Mouse (Mus musculus) gastrocnemius, postnatal 36 days (tissue): ENCODE data around the gene Idh3a. TPM values are rescaled to one million over a fixed set of nuclear protein-coding genes. Genes with fewer than 3 reads are reported as not detected.

Experiments
- DNase-seq, 2 experiments: peaks; one replicate each; pipeline ENCODE4 v3.0.0; 2022
- intact Hi-C: fragments of 180-260 bp; cut with DNase I; formaldehyde crosslinking; loops from one replicate; pipeline ENCODE4 v1.15.1; 2025
- total RNA-seq, 2 experiments: library from RNA; stranded (reverse); gene quantifications; 2 replicates each; pipeline ENCODE4 v1.2.3; 2021

Idh3a gene
- total RNA-seq, 2 experiments from 2014 or later, result 564 to 571 TPM

- DNase-seq, result no peak
- intact Hi-C loops, result no loop called here
Observed at GRCm38 (mm10) chr9:54642149-54642548, 56.0 kb downstream of the Idh3a start.

GRCm38 (mm10) chr9:54642556-54642955, 56.4 kb downstream of the Idh3a start:
- intact Hi-C loops, result no loop called here
- DNase-seq, result no peak

- no peak for DNase-seq
- intact Hi-C loops, result no loop called here
Observed at GRCm38 (mm10) chr9:54643179-54643578, 57.0 kb downstream of the Idh3a start.

- intact Hi-C loops, result no loop called here
- DNase-seq, result no peak
Observed at GRCm38 (mm10) chr9:54645530-54645929, 59.4 kb downstream of the Idh3a start.

- intact Hi-C loops, result no loop called here
- DNase-seq, result no peak
Observed at GRCm38 (mm10) chr9:54646252-54646651, 60.1 kb downstream of the Idh3a start.

- DNase-seq, result no peak
- intact Hi-C loops, result no loop called here
Observed at GRCm38 (mm10) chr9:54647456-54647855, 61.3 kb downstream of the Idh3a start.

- DNase-seq, result no peak
- intact Hi-C loops, result no loop called here
Observed at GRCm38 (mm10) chr9:54649360-54649759, 63.2 kb downstream of the Idh3a start.

GRCm38 (mm10) chr9:54652778-54653177, 66.6 kb downstream of the Idh3a start:
- no peak for DNase-seq
- intact Hi-C loops, result no loop called here

Other genes with a start within 250 kb of the Idh3a start
- gene Dmxl2, start 84.7 kb upstream of the Idh3a start, total RNA-seq, result 1 to 10 TPM; 2.6 to 2.7 TPM
- gene Sh2d7, start 47.4 kb upstream of the Idh3a start, total RNA-seq, result not detected
- 100 to 1,000 TPM; 113 to 142 TPM for gene Cib2, start 26.1 kb upstream of the Idh3a start, total RNA-seq
- under 1 TPM; 0.17 to 0.61 TPM for gene Acsbg1, start 75.5 kb downstream of the Idh3a start, total RNA-seq
- gene Dnaja4, start 112.5 kb downstream of the Idh3a start, total RNA-seq, result 10 to 100 TPM; 52.8 to 57.2 TPM
- 10 to 100 TPM; 17.9 to 18.2 TPM for gene Wdr61, start 148.2 kb downstream of the Idh3a start, total RNA-seq
- under 1 TPM in 1 of 2 experiments, not detected in 1; 0.79 TPM for gene Crabp1, start 178.4 kb downstream of the Idh3a start, total RNA-seq